ENCODE assay signal across 8 mouse cellular contexts in genomic region chrX:74245107-74245506, GRCm38 (mm10). TPM values are rescaled to one million over a fixed set of nuclear protein-coding genes. Genes with fewer than 3 reads are reported as not detected.
DNase-seq lines count a peak whose midpoint lies in the region; ATAC-seq and TF ChIP-seq lines count a peak whose summit lies in the region.

No protein-coding gene starts in this region.

- H3K27me3 ChIP-seq in kidney, adult 2 months (replicated peaks; ENCODE audit: control insufficient read depth, insufficient read depth, low read length): no peaks in the 10 kb centered on the region
- H3K27me3 ChIP-seq in hindbrain, embryonic 11.5 days (ENCODE audit: control insufficient read depth, insufficient read depth, low read length): no peaks in the 10 kb centered on the region
- H3K27me3 ChIP-seq in midbrain, embryonic 12.5 days: no peaks in the 10 kb centered on the region

- 24% methylated on average over 1 of the region's 1 CpGs for WGBS in kidney, adult 2 months
- 29% methylated on average over 1 of the region's 1 CpGs for WGBS in hindbrain, embryonic 11.5 days
- 37% methylated on average over 1 of the region's 1 CpGs for WGBS in midbrain, embryonic 12.5 days

- H3K27ac ChIP-seq in kidney, adult 2 months (ENCODE audit: insufficient read depth, low read depth, low read length): peak overlapping the region; percentile 81; the same call in 1 of the 2 replicates
- peak overlapping the region; percentile 42; the same call in 1 of the 2 replicates for H3K27ac ChIP-seq in hindbrain, embryonic 11.5 days (ENCODE audit: low read depth, low read length)
- peak overlapping the region; percentile 91 for H3K27ac ChIP-seq in midbrain, embryonic 12.5 days (replicated peaks)

- TF ChIP-seq CTCF in kidney, adult 2 months (conservative IDR thresholded peaks at IDR 0.05; ENCODE audit: insufficient read depth, insufficient read length, low read depth, low read length): no peak

- H3K4me2 ChIP-seq in hindbrain, embryonic 11.5 days (replicated peaks; ENCODE audit: low read depth, low read length): peak overlapping the region; percentile 49
- peak overlapping the region; percentile 65 for H3K4me2 ChIP-seq in midbrain, embryonic 12.5 days (replicated peaks)

- H3K9me3 ChIP-seq in hindbrain, embryonic 11.5 days (ENCODE audit: control insufficient read depth, low read length): no peaks in the 10 kb centered on the region
- H3K9me3 ChIP-seq in midbrain, embryonic 12.5 days: no peaks in the 10 kb centered on the region

- no peak for DNase-seq in kidney, adult 2 months
- DNase-seq in kidney, postnatal 36 days: no peak
- peak; percentile 14 for DNase-seq in R1 (ENCODE audit: low read depth, low spot score)
- peak; percentile 10 for DNase-seq in hindbrain, embryonic 11.5 days (ENCODE audit: low spot score)
- DNase-seq in left cerebral cortex, postnatal 25 days (ENCODE audit: low spot score in 2 of 2): no peak
- DNase-seq in urinary bladder, postnatal 14 days (ENCODE audit: low spot score): no peak
- no peak for DNase-seq in thymus, postnatal 14 days

- no peaks in the 10 kb centered on the region for H3K36me3 ChIP-seq in kidney, adult 2 months (ENCODE audit: control insufficient read depth, insufficient read depth, low read length)
- peaks cover 6% of the 10 kb centered on the region; the same call in 1 of the 2 replicates for H3K36me3 ChIP-seq in hindbrain, embryonic 11.5 days (ENCODE audit: control insufficient read depth, insufficient read depth, low read length)
- peaks cover 32% of the 10 kb centered on the region for H3K36me3 ChIP-seq in midbrain, embryonic 12.5 days

- peak overlapping the region; percentile 33; the same call in 1 of the 2 replicates for H3K4me3 ChIP-seq in kidney, adult 2 months (ENCODE audit: insufficient read depth, low read depth, low read length)
- peak overlapping the region; percentile 57 for H3K4me3 ChIP-seq in hindbrain, embryonic 11.5 days (ENCODE audit: low read depth, low read length)
- peak overlapping the region; percentile 61 for H3K4me3 ChIP-seq in midbrain, embryonic 12.5 days

- H3K9ac ChIP-seq in hindbrain, embryonic 11.5 days (ENCODE audit: low read depth, low read length): peak overlapping the region; percentile 76; the same call in 1 of the 2 replicates
- peak overlapping the region; percentile 77 for H3K9ac ChIP-seq in midbrain, embryonic 12.5 days (replicated peaks)

- H3K4me1 ChIP-seq in kidney, adult 2 months (ENCODE audit: control insufficient read depth, insufficient read depth, low read length): peaks cover 3% of the 10 kb centered on the region
- H3K4me1 ChIP-seq in hindbrain, embryonic 11.5 days (replicated peaks; ENCODE audit: control insufficient read depth, insufficient read depth, low read length): no peaks in the 10 kb centered on the region
- H3K4me1 ChIP-seq in midbrain, embryonic 12.5 days: peaks cover 4% of the 10 kb centered on the region; the same call in 1 of the 2 replicates

- no peak for ATAC-seq in hindbrain, embryonic 11.5 days (ENCODE audit: low FRiP score)
- no peak for ATAC-seq in midbrain, embryonic 12.5 days (ENCODE audit: low FRiP score, low read depth)

- intact Hi-C loops in left cerebral cortex, postnatal 25 days (cut with DNase I): loop anchor here (5.0 to 10.0 kb wide), 4 partner anchors 128 to 278 kb away; partner anchors contain the start of genes Fam3a, Hcfc1 and Ikbkg

- TF ChIP-seq POLR2A in kidney, adult 2 months (IDR thresholded peaks at IDR 0.05; ENCODE audit: low read depth, low read length): no peak

RNA-seq across cellular contexts. Expression of gene Flna, which starts 4.5 kb away (rescaled TPM):
- polyA plus RNA-seq in kidney, adult 2 months (2012; rRNA removed): 125 and 161 TPM in 2 replicates
- 181 and 196 TPM in 2 replicates for polyA plus RNA-seq in hindbrain, embryonic 11.5 days (2014; fragmentation: Nextera tagmentation; extraction: Ambion mirVana)
- polyA plus RNA-seq in midbrain, embryonic 12.5 days (2016; fragmentation: Nextera tagmentation; extraction: Ambion mirVana): 210 and 233 TPM in 2 replicates
- 10 to 100 TPM; 65.4 to 68.3 TPM for total RNA-seq in left cerebral cortex, postnatal 25 days (2021)

RNA-seq across cellular contexts. Expression of gene Emd, which starts 9.4 kb away (rescaled TPM):
- polyA plus RNA-seq in kidney, adult 2 months (2012; rRNA removed): 41.1 and 45.2 TPM in 2 replicates
- 22.6 and 27.4 TPM in 2 replicates for polyA plus RNA-seq in hindbrain, embryonic 11.5 days (2014; fragmentation: Nextera tagmentation; extraction: Ambion mirVana)
- polyA plus RNA-seq in midbrain, embryonic 12.5 days (2016; fragmentation: Nextera tagmentation; extraction: Ambion mirVana): 15.4 and 18.9 TPM in 2 replicates
- total RNA-seq in left cerebral cortex, postnatal 25 days (2021): 10 to 100 TPM; 31.4 to 38.9 TPM

RNA-seq across cellular contexts. Expression of gene Rpl10, which starts 25.5 kb away (rescaled TPM):
- 1,301 and 1,460 TPM in 2 replicates for polyA plus RNA-seq in kidney, adult 2 months (2012; rRNA removed)
- polyA plus RNA-seq in hindbrain, embryonic 11.5 days (2014; fragmentation: Nextera tagmentation; extraction: Ambion mirVana): 724 and 770 TPM in 2 replicates
- 521 and 544 TPM in 2 replicates for polyA plus RNA-seq in midbrain, embryonic 12.5 days (2016; fragmentation: Nextera tagmentation; extraction: Ambion mirVana)
- 100 to 1,000 TPM; 137 to 162 TPM for total RNA-seq in left cerebral cortex, postnatal 25 days (2021)

RNA-seq across cellular contexts. Expression of gene Taz, which starts 36.6 kb away (rescaled TPM):
- polyA plus RNA-seq in kidney, adult 2 months (2012; rRNA removed): 79.6 and 104 TPM in 2 replicates
- polyA plus RNA-seq in hindbrain, embryonic 11.5 days (2014; fragmentation: Nextera tagmentation; extraction: Ambion mirVana): 57.0 and 58.3 TPM in 2 replicates
- 88.4 and 92.9 TPM in 2 replicates for polyA plus RNA-seq in midbrain, embryonic 12.5 days (2016; fragmentation: Nextera tagmentation; extraction: Ambion mirVana)
- total RNA-seq in left cerebral cortex, postnatal 25 days (2021): 10 to 100 TPM; 48.5 to 55.5 TPM

RNA-seq across cellular contexts. Expression of gene Dnase1l1, which starts 37.0 kb away (rescaled TPM):
- 26.0 and 26.1 TPM in 2 replicates for polyA plus RNA-seq in kidney, adult 2 months (2012; rRNA removed)
- 4.5 TPM in 2 replicates for polyA plus RNA-seq in hindbrain, embryonic 11.5 days (2014; fragmentation: Nextera tagmentation; extraction: Ambion mirVana)
- polyA plus RNA-seq in midbrain, embryonic 12.5 days (2016; fragmentation: Nextera tagmentation; extraction: Ambion mirVana): 4.6 and 5.3 TPM in 2 replicates
- 1 to 10 TPM; 2.1 to 2.3 TPM for total RNA-seq in left cerebral cortex, postnatal 25 days (2021)

Comparison
In these comparisons a context has a peak if more than half of its experiments do, and no peak if none do; other contexts are left out.
1. DNase-seq: peak in R1 (single experiment) and hindbrain, embryonic 11.5 days (single experiment); none in kidney, adult 2 months (single experiment), kidney, postnatal 36 days (0 of 2), left cerebral cortex, postnatal 25 days (0 of 2), urinary bladder, postnatal 14 days (single experiment) and thymus, postnatal 14 days (single experiment).
2. Peak in every context shown above with its lines, with median percentiles within 50 percentile points of each other: H3K27ac ChIP-seq and H3K4me3 ChIP-seq.